Mouse (Mus musculus): ENCODE data around the gene Caly.

DNA sequence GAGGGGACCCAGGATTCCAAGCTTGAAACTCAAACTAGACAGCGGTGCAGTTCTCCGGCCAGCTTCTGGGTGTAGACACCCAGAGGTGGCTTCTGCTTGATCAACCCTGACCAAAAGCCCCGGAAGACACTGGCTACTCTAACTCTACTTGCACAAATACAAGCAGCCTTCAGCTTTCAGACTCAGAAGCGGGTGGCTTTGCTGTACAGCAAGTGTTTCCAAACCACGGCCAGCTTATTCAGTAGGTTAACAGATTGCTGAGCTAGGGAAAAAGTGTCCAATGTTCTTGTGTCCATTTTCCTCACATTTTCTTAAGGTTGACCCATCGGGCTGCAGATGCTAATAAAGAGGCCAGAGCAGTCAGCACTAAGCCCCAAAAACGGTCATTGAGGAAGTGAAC, 23.8 kb downstream of the Caly start:
- no peak for TF ChIP-seq CTCF (IDR thresholded peaks at IDR 0.05; ENCODE audit: low read depth)
- no peak for TF ChIP-seq EP300 (IDR thresholded peaks at IDR 0.05; ENCODE audit: low read depth)

Measured in heart, postnatal 0 days (tissue).